8 mouse cellular contexts compared by ENCODE assay signal in genomic region chr10:69213451-69213877, GRCm38 (mm10). TPM values are rescaled to one million over a fixed set of nuclear protein-coding genes. Genes with fewer than 3 reads are reported as not detected.
A peak's percentile ranks its signal among the peaks of the same experiment; 100 is the strongest.
DNase-seq lines count a peak whose midpoint lies in the region; ATAC-seq lines count a peak whose summit lies in the region.

No protein-coding gene starts in this region.

- H3K9ac ChIP-seq in hindbrain, embryonic 14.5 days = peak overlapping the region; percentile 97
- peak overlapping the region; percentile 96 for H3K9ac ChIP-seq in neural tube, embryonic 13.5 days

- WGBS in hindbrain, embryonic 14.5 days = under 1% methylated on average over 21 of the region's 21 CpGs
- 0% methylated on average over 21 of the region's 21 CpGs for WGBS in neural tube, embryonic 13.5 days

- H3K4me1 ChIP-seq in hindbrain, embryonic 14.5 days (replicated peaks; ENCODE audit: control insufficient read depth, insufficient read depth, low read length) = peaks cover 20% of the 10 kb centered on the region
- peaks cover 24% of the 10 kb centered on the region for H3K4me1 ChIP-seq in neural tube, embryonic 13.5 days (replicated peaks)

- peak overlapping the region; percentile 85 for H3K4me3 ChIP-seq in hindbrain, embryonic 14.5 days (replicated peaks; ENCODE audit: low read length)
- peak overlapping the region; percentile 76 for H3K4me3 ChIP-seq in neural tube, embryonic 13.5 days

- H3K9me3 ChIP-seq in hindbrain, embryonic 14.5 days (ENCODE audit: control insufficient read depth, low read length) = 0 out of 2 replicates have a peak, but pooled peaks cover 2% of the 10 kb centered on the region
- no peaks in the 10 kb centered on the region for H3K9me3 ChIP-seq in neural tube, embryonic 13.5 days

- peak overlapping the region; percentile 93 for H3K4me2 ChIP-seq in hindbrain, embryonic 14.5 days (replicated peaks)
- H3K4me2 ChIP-seq in neural tube, embryonic 13.5 days = peak overlapping the region; percentile 89

- peaks cover 6% of the 10 kb centered on the region; the same call in 1 of the 2 replicates for H3K36me3 ChIP-seq in hindbrain, embryonic 14.5 days (replicated peaks; ENCODE audit: control insufficient read depth, insufficient read depth)
- H3K36me3 ChIP-seq in neural tube, embryonic 13.5 days = peaks cover 15% of the 10 kb centered on the region

- peak; percentile 48 for ATAC-seq in frontal cortex, adult (ENCODE audit: low TSS enrichment)
- peak; percentile 67 for ATAC-seq in hindbrain, embryonic 14.5 days (ENCODE audit: low FRiP score)
- peak; percentile 70 for ATAC-seq in neural tube, embryonic 13.5 days (ENCODE audit: low read depth)

- H3K27ac ChIP-seq in hindbrain, embryonic 14.5 days = peak overlapping the region; percentile 98
- peak overlapping the region; percentile 98 for H3K27ac ChIP-seq in neural tube, embryonic 13.5 days (replicated peaks)

- H3K27me3 ChIP-seq in hindbrain, embryonic 14.5 days (ENCODE audit: control insufficient read depth, insufficient read depth, low read length) = no peaks in the 10 kb centered on the region
- no peaks in the 10 kb centered on the region for H3K27me3 ChIP-seq in neural tube, embryonic 13.5 days

- no peak for DNase-seq in frontal cortex, postnatal 36 days (ENCODE audit: low spot score in 2 of 2)
- peak; percentile 60 for DNase-seq in 416B (ENCODE audit: low read depth)
- DNase-seq in embryo, embryonic 11 days = peak; percentile 70
- DNase-seq in hindbrain, embryonic 14.5 days (ENCODE audit: low spot score) = peak; percentile 42
- DNase-seq in lung, adult 18-20 months = peak; percentile 31 to 43
- DNase-seq in natural killer cell, adult 2 months (ENCODE audit: low spot score in 2 of 2) = no peak

RNA-seq across cellular contexts. Expression of gene A930033H14Rik, which starts 0.6 kb away (rescaled TPM):
- 0.89 and 2.0 TPM in 2 replicates for polyA plus RNA-seq in hindbrain, embryonic 14.5 days (2014; fragmentation: Nextera tagmentation; extraction: Ambion mirVana)
- 1.3 TPM in 2 replicates for polyA plus RNA-seq in neural tube, embryonic 13.5 days (2015; fragmentation: Nextera tagmentation; extraction: Ambion mirVana)

Comparison
In these comparisons a context has a peak if more than half of its experiments do, and no peak if none do; other contexts are left out.
1. DNase-seq: peak in 416B (single experiment), embryo, embryonic 11 days (single experiment), hindbrain, embryonic 14.5 days (single experiment) and lung, adult 18-20 months (2 of 2); none in frontal cortex, postnatal 36 days (0 of 2) and natural killer cell, adult 2 months (0 of 2).
2. Peak in every context shown above with its lines, with median percentiles within 50 percentile points of each other: ATAC-seq.